Mouse (Mus musculus) testis, adult 2 months (tissue): Measurements from ENCODE around the gene Cep112.

Experiments
- CTCF ChIP-seq: fragments of 200-500 bp; IDR thresholded peaks from 2 replicates; pipeline ENCODE4 v1.5.1; 2012; ENCODE audit warnings: low read depth, mild to moderate bottlenecking, inconsistent platforms, low read length, moderate library complexity; ENCODE audit not compliant: control insufficient read depth, insufficient read depth, insufficient replicate concordance
- POLR2A ChIP-seq: fragments of 200-500 bp; IDR thresholded peaks from 2 replicates; pipeline ENCODE4 v1.6.1; 2012; ENCODE audit warnings: low read depth, mild to moderate bottlenecking, inconsistent platforms, low read length, moderate library complexity; ENCODE audit not compliant: control insufficient read depth

DNA sequence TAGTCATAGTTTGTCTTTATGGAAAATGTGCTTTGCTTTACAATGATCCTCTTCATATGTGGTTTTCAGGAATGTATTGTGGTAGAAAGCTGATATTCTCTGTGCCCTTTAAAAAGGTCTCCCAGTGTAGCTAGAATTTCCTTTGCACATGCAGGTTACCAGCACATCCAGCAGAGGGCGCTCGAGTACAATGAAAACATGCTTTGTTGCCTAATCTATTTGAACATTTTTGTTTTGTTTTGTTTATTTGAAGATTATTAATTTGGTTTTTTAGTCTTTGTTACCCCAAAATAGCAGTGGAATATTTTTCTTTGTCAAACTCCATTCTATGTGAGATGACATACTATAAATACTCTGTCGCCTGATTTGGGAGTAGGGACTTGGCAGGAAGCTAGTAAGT is 24.8 kb downstream of the Cep112 start:
- TF ChIP-seq POLR2A (no peak), CTCF (no peak; the same call in 1 of the 2 replicates)
